Comparison of ENCODE assay signal across 24 mouse cellular contexts in genomic region chr3:41386299-41386698, GRCm38 (mm10).
DNase-seq lines count a peak whose midpoint lies in the region; ATAC-seq and TF ChIP-seq lines count a peak whose summit lies in the region.
"Had no signal": no experiment of that assay in that cellular context is flagged by ENCODE, and none has a peak within 500 bp of the region (broad histone marks: within the 10 kb centered on the region; RNA-seq: fewer than 3 reads in every experiment).

No protein-coding gene starts in this region.

- peak; percentile 25 for DNase-seq in liver, adult 2 months (ENCODE audit: extremely low read depth, low read depth, low spot score)
- DNase-seq in liver, embryonic 11.5 days (ENCODE audit: low spot score): no peak
- DNase-seq in lung, postnatal 4 days: no peak
- no peak for DNase-seq in embryo, embryonic 10.5 days (ENCODE audit: low spot score)
- DNase-seq in lung, postnatal 14 days: no peak
- DNase-seq: adrenal gland, adult 8-10 months; adrenal gland, postnatal 14 days; adrenal gland, postnatal 36 days; cerebellum, adult 11-12 months; cerebellum, adult 2 months; cerebellum, adult 9-10 months; cerebellum, postnatal 10 days; cerebellum, postnatal 25 days; embryo, embryonic 11 days had no signal

- H3K4me2 ChIP-seq in liver, embryonic 11.5 days: no peak overlapping the region
- no peak overlapping the region for H3K4me2 ChIP-seq in intestine, embryonic 15.5 days (replicated peaks)
- H3K4me2 ChIP-seq in intestine, postnatal 0 days (replicated peaks; ENCODE audit: low read depth): 0 out of 2 replicates have a peak overlapping the region, but pooled peaks have one; percentile 7
- H3K4me2 ChIP-seq: embryonic facial prominence, embryonic 13.5 days; embryonic facial prominence, embryonic 15.5 days; forebrain, embryonic 12.5 days had no signal

- no peak for TF ChIP-seq CTCF in liver, adult 2 months (IDR thresholded peaks at IDR 0.05; ENCODE audit: low read depth, low read length)
- TF ChIP-seq CTCF in intestine, postnatal 0 days (IDR thresholded peaks at IDR 0.05; ENCODE audit: low read depth): no peak

- H3K4me3 ChIP-seq in liver, adult 2 months (ENCODE audit: insufficient read depth, low read depth, low read length): no peak overlapping the region
- H3K4me3 ChIP-seq in liver, embryonic 11.5 days (ENCODE audit: low read depth, low read length): no peak overlapping the region
- no peak overlapping the region for H3K4me3 ChIP-seq in intestine, embryonic 15.5 days (replicated peaks)
- H3K4me3 ChIP-seq in intestine, postnatal 0 days (ENCODE audit: low read depth, low read length): no peak overlapping the region
- H3K4me3 ChIP-seq: embryonic facial prominence, embryonic 13.5 days; embryonic facial prominence, embryonic 15.5 days; erythroblast, embryonic 14.5 days; forebrain, embryonic 10.5 days; forebrain, embryonic 12.5 days had no signal

- no peak for ATAC-seq in liver, embryonic 11.5 days (replicated peaks; ENCODE audit: low FRiP score)
- peak; percentile 48; the same call in 1 of the 2 replicates for ATAC-seq in intestine, embryonic 15.5 days
- peak; percentile 62; the same call in 1 of the 2 replicates for ATAC-seq in intestine, postnatal 0 days
- ATAC-seq: activated CD4-positive, CD25-positive, alpha-beta regulatory T cell, adult 4 months; forebrain, embryonic 14.5 days; forebrain, embryonic 16.5 days had no signal

- no peaks in the 10 kb centered on the region for H3K27me3 ChIP-seq in liver, adult 2 months (ENCODE audit: control insufficient read depth, insufficient read depth, low read length)
- H3K27me3 ChIP-seq in liver, embryonic 11.5 days (replicated peaks; ENCODE audit: control insufficient read depth, insufficient read depth, low read length): no peaks in the 10 kb centered on the region
- H3K27me3 ChIP-seq in intestine, embryonic 15.5 days (replicated peaks): no peaks in the 10 kb centered on the region
- no peaks in the 10 kb centered on the region for H3K27me3 ChIP-seq in intestine, postnatal 0 days (replicated peaks; ENCODE audit: control insufficient read depth, insufficient read depth, low read length)
- H3K27me3 ChIP-seq: embryonic facial prominence, embryonic 15.5 days had no signal

- no peaks in the 10 kb centered on the region; the same call in 1 of the 2 replicates for H3K4me1 ChIP-seq in liver, adult 2 months (ENCODE audit: control insufficient read depth, insufficient read depth, low read length)
- no peaks in the 10 kb centered on the region; the same call in 1 of the 2 replicates for H3K4me1 ChIP-seq in liver, embryonic 11.5 days (replicated peaks; ENCODE audit: control insufficient read depth, insufficient read depth, low read length)
- peaks cover 4% of the 10 kb centered on the region; the same call in 1 of the 2 replicates for H3K4me1 ChIP-seq in intestine, embryonic 15.5 days (replicated peaks)
- no peaks in the 10 kb centered on the region for H3K4me1 ChIP-seq in intestine, postnatal 0 days (replicated peaks; ENCODE audit: control insufficient read depth, insufficient read depth, low read length)
- H3K4me1 ChIP-seq: forebrain, embryonic 12.5 days had no signal

- H3K27ac ChIP-seq in liver, adult 2 months (replicated peaks; ENCODE audit: insufficient read depth, low read depth, low read length): no peak overlapping the region
- H3K27ac ChIP-seq in liver, embryonic 11.5 days (ENCODE audit: low read depth, low read length): no peak overlapping the region
- no peak overlapping the region for H3K27ac ChIP-seq in intestine, embryonic 15.5 days
- no peak overlapping the region for H3K27ac ChIP-seq in intestine, postnatal 0 days (ENCODE audit: low read depth, low read length)
- H3K27ac ChIP-seq: embryonic facial prominence, embryonic 13.5 days; embryonic facial prominence, embryonic 15.5 days; forebrain, embryonic 10.5 days; forebrain, embryonic 12.5 days had no signal

- H3K9ac ChIP-seq in liver, adult 2 months (ENCODE audit: low read depth, low read length): no peak overlapping the region
- no peak overlapping the region for H3K9ac ChIP-seq in liver, embryonic 11.5 days (ENCODE audit: low read depth, low read length)
- no peak overlapping the region for H3K9ac ChIP-seq in intestine, embryonic 15.5 days
- no peak overlapping the region for H3K9ac ChIP-seq in intestine, postnatal 0 days (ENCODE audit: low read depth, low read length)
- H3K9ac ChIP-seq: embryonic facial prominence, embryonic 13.5 days; embryonic facial prominence, embryonic 15.5 days; forebrain, embryonic 12.5 days had no signal

- H3K36me3 ChIP-seq in liver, adult 2 months (ENCODE audit: control insufficient read depth, insufficient read depth, low read length): no peaks in the 10 kb centered on the region
- no peaks in the 10 kb centered on the region for H3K36me3 ChIP-seq in liver, embryonic 11.5 days (ENCODE audit: control insufficient read depth, insufficient read depth, low read length)
- no peaks in the 10 kb centered on the region for H3K36me3 ChIP-seq in intestine, embryonic 15.5 days
- no peaks in the 10 kb centered on the region for H3K36me3 ChIP-seq in intestine, postnatal 0 days (ENCODE audit: control insufficient read depth, insufficient read depth)
- H3K36me3 ChIP-seq: embryonic facial prominence, embryonic 13.5 days; embryonic facial prominence, embryonic 15.5 days; forebrain, embryonic 10.5 days; forebrain, embryonic 12.5 days had no signal

- no peaks in the 10 kb centered on the region for H3K79me2 ChIP-seq in liver, adult 2 months (ENCODE audit: control insufficient read depth, insufficient read depth, low read length)

- 42% methylated on average over 5 of the region's 5 CpGs for WGBS in liver, adult 2 months
- 52% methylated on average over 5 of the region's 5 CpGs for WGBS in liver, embryonic 11.5 days
- WGBS in intestine, embryonic 15.5 days: 48% methylated on average over 5 of the region's 5 CpGs
- WGBS in intestine, postnatal 0 days: 34% methylated on average over 5 of the region's 5 CpGs

- H3K9me3 ChIP-seq in liver, embryonic 11.5 days (ENCODE audit: control insufficient read depth, low read length): no peaks in the 10 kb centered on the region
- H3K9me3 ChIP-seq in intestine, embryonic 15.5 days: no peaks in the 10 kb centered on the region
- no peaks in the 10 kb centered on the region for H3K9me3 ChIP-seq in intestine, postnatal 0 days (ENCODE audit: control insufficient read depth)
- H3K9me3 ChIP-seq: embryonic facial prominence, embryonic 13.5 days; embryonic facial prominence, embryonic 15.5 days; forebrain, embryonic 10.5 days; forebrain, embryonic 12.5 days had no signal

- TF ChIP-seq POLR2A in liver, adult 2 months (IDR thresholded peaks at IDR 0.05; ENCODE audit: extremely low read depth, insufficient read depth, low read length): no peak
